Mouse (Mus musculus): Measurements from ENCODE around the gene Ankfn1.

- no peak for TF ChIP-seq CTCF (IDR thresholded peaks at IDR 0.05; ENCODE audit: low read depth, low read length)
- no peak for TF ChIP-seq POLR2A (IDR thresholded peaks at IDR 0.05; ENCODE audit: borderline replicate concordance, low read depth, low read length)
Measured at GRCm38 (mm10) chr11:89501796-89502195, 275.7 kb downstream of the Ankfn1 start.

Measured in bone marrow macrophage, adult 2 months (primary cell).